Comparison of ENCODE assay signal across 18 mouse cellular contexts in genomic region chr16:66811495-66811894, GRCm38 (mm10).
"Had no signal": no experiment of that assay in that cellular context is flagged by ENCODE, and none has a peak within 500 bp of the region (broad histone marks: within the 10 kb centered on the region; RNA-seq: fewer than 3 reads in every experiment).

No protein-coding gene starts in this region.

- H3K9ac ChIP-seq: lung, embryonic 14.5 days; midbrain, embryonic 12.5 days; neural tube, embryonic 13.5 days; neural tube, embryonic 15.5 days had no signal

- H3K4me3 ChIP-seq: midbrain, embryonic 10.5 days; midbrain, embryonic 12.5 days; myocyte; neural tube, embryonic 13.5 days; neural tube, embryonic 15.5 days had no signal

- H3K27me3 ChIP-seq: midbrain, embryonic 12.5 days; neural tube, embryonic 13.5 days; neural tube, embryonic 15.5 days had no signal

- H3K27ac ChIP-seq: midbrain, embryonic 10.5 days; midbrain, embryonic 12.5 days; neural tube, embryonic 13.5 days; neural tube, embryonic 15.5 days had no signal

- H3K4me2 ChIP-seq: lung, embryonic 14.5 days; midbrain, embryonic 12.5 days; neural tube, embryonic 13.5 days; neural tube, embryonic 15.5 days had no signal

- H3K36me3 ChIP-seq: midbrain, embryonic 10.5 days; midbrain, embryonic 12.5 days; neural tube, embryonic 13.5 days; neural tube, embryonic 15.5 days had no signal

- H3K4me1 ChIP-seq: midbrain, embryonic 10.5 days; midbrain, embryonic 12.5 days; neural tube, embryonic 13.5 days; neural tube, embryonic 15.5 days had no signal

- H3K9me3 ChIP-seq: midbrain, embryonic 10.5 days; midbrain, embryonic 12.5 days; neural tube, embryonic 13.5 days; neural tube, embryonic 15.5 days had no signal

- DNase-seq: lung, embryonic 14.5 days; lung, postnatal 10 days; lung, postnatal 4 days; midbrain, embryonic 14.5 days; retina, postnatal 1 day; right cerebral cortex, adult 18-20 months; right cerebral cortex, postnatal 25 days; right cerebral cortex, postnatal 4 days; spleen, adult 18-20 months; thymus, adult 18-20 months; thymus, postnatal 14 days; thymus, postnatal 36 days had no signal

- ATAC-seq: midbrain, embryonic 16.5 days had no signal
